ENCODE assay signal across 26 mouse cellular contexts in the genomic region with DNA sequence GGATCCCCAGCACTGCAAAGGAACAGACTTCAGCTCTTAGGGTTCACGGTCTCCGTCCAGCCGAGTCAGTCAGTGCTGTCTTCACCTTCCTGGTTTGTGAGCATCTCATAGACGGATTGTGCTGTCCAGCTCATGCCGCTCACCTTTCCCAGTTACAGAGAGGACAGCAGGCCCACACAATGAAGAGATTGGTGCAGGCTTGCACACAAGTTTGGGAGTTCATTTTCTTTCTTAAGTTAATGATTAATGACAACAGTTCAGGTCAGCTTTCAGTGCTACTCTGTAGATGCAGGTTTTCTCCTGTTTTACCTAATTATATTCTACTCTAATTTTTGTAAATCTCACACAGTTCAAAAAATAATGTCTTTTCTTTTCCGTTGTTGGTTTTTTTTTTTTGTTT. TPM values are rescaled to one million over a fixed set of nuclear protein-coding genes. Genes with fewer than 3 reads are reported as not detected.
DNase-seq lines count a peak whose midpoint lies in the region; ATAC-seq and TF ChIP-seq lines count a peak whose summit lies in the region.
"Had no signal": no experiment of that assay in that cellular context is flagged by ENCODE, and none has a peak within 500 bp of the region (broad histone marks: within the 10 kb centered on the region; RNA-seq: fewer than 3 reads in every experiment).

No protein-coding gene starts in this region.

- TF ChIP-seq CTCF in liver, adult 2 months (IDR thresholded peaks at IDR 0.05; ENCODE audit: low read depth, low read length): no peak

- DNase-seq in liver, adult 2 months (ENCODE audit: extremely low read depth, low read depth, low spot score): peak; percentile 80
- DNase-seq in liver: no peak
- DNase-seq in kidney, postnatal 14 days: peak; percentile 24
- DNase-seq in liver, embryonic 13.5 days: no peak
- DNase-seq in yolk sac, embryonic 10.5 days (ENCODE audit: low spot score): peak; percentile 34
- no peak for DNase-seq in embryo, embryonic 10.5 days (ENCODE audit: low spot score)
- DNase-seq in urinary bladder, postnatal 25 days (ENCODE audit: low spot score): no peak
- DNase-seq: adrenal gland, adult 8-10 months; B cell, adult 2 months; cerebellum, adult 18-20 months; cerebellum, postnatal 14 days; lung, embryonic 14.5 days; lung, postnatal 36 days; midbrain, embryonic 14.5 days; right cerebral cortex, adult 18-20 months; thymus, adult 2 months; thymus, postnatal 4 days had no signal

- H3K27ac ChIP-seq in liver, adult 2 months (replicated peaks; ENCODE audit: insufficient read depth, low read depth, low read length): no peak overlapping the region
- H3K27ac ChIP-seq in liver, embryonic 13.5 days: no peak overlapping the region; the same call in 1 of the 2 replicates
- no peak overlapping the region for H3K27ac ChIP-seq in midbrain, embryonic 15.5 days
- H3K27ac ChIP-seq: embryonic facial prominence, embryonic 12.5 days; hindbrain, embryonic 15.5 days; layer of hippocampus, adult 2 months; limb, embryonic 12.5 days; neural tube, embryonic 12.5 days had no signal

- H3K4me3 ChIP-seq in liver, adult 2 months (ENCODE audit: insufficient read depth, low read depth, low read length): no peak overlapping the region
- no peak overlapping the region for H3K4me3 ChIP-seq in liver, embryonic 13.5 days (replicated peaks)
- H3K4me3 ChIP-seq in midbrain, embryonic 15.5 days: no peak overlapping the region
- H3K4me3 ChIP-seq: embryonic facial prominence, embryonic 12.5 days; hindbrain, embryonic 15.5 days; layer of hippocampus, adult 2 months; limb, embryonic 12.5 days; megakaryocyte, embryonic 14.5 days; neural tube, embryonic 12.5 days had no signal

- no peaks in the 10 kb centered on the region for H3K27me3 ChIP-seq in liver, adult 2 months (ENCODE audit: control insufficient read depth, insufficient read depth, low read length)
- H3K27me3 ChIP-seq in liver, embryonic 13.5 days: no peaks in the 10 kb centered on the region
- no peaks in the 10 kb centered on the region for H3K27me3 ChIP-seq in midbrain, embryonic 15.5 days (replicated peaks)
- H3K27me3 ChIP-seq: CH12.LX; embryonic facial prominence, embryonic 12.5 days; hindbrain, embryonic 15.5 days; limb, embryonic 12.5 days; megakaryocyte, embryonic 14.5 days; neural tube, embryonic 12.5 days had no signal

- peaks cover 45% of the 10 kb centered on the region for H3K36me3 ChIP-seq in liver, adult 2 months (ENCODE audit: control insufficient read depth, insufficient read depth, low read length)
- peaks cover 70% of the 10 kb centered on the region for H3K36me3 ChIP-seq in liver, embryonic 13.5 days
- peaks cover 40% of the 10 kb centered on the region for H3K36me3 ChIP-seq in midbrain, embryonic 15.5 days (replicated peaks)

- H3K4me2 ChIP-seq in liver, embryonic 13.5 days: no peak overlapping the region
- no peak overlapping the region for H3K4me2 ChIP-seq in midbrain, embryonic 15.5 days
- H3K4me2 ChIP-seq: embryonic facial prominence, embryonic 12.5 days; heart, embryonic 11.5 days; hindbrain, embryonic 15.5 days; limb, embryonic 12.5 days; lung, embryonic 14.5 days; neural tube, embryonic 12.5 days had no signal

- TF ChIP-seq POLR2A in liver, adult 2 months (IDR thresholded peaks at IDR 0.05; ENCODE audit: extremely low read depth, insufficient read depth, low read length): no peak

- WGBS in liver, adult 2 months: 28% methylated on average over 6 of the region's 6 CpGs
- WGBS in liver, embryonic 13.5 days (ENCODE audit: insufficient replicate concordance): 80% methylated on average over 6 of the region's 6 CpGs
- WGBS in midbrain, embryonic 15.5 days: 92% methylated on average over 6 of the region's 6 CpGs

- peaks cover 17% of the 10 kb centered on the region for H3K79me2 ChIP-seq in liver, adult 2 months (ENCODE audit: control insufficient read depth, insufficient read depth, low read length)

- no peaks in the 10 kb centered on the region for H3K9me3 ChIP-seq in liver, embryonic 13.5 days (replicated peaks)
- H3K9me3 ChIP-seq in midbrain, embryonic 15.5 days: no peaks in the 10 kb centered on the region
- H3K9me3 ChIP-seq: embryonic facial prominence, embryonic 12.5 days; hindbrain, embryonic 15.5 days; limb, embryonic 12.5 days; megakaryocyte, embryonic 14.5 days; neural tube, embryonic 12.5 days had no signal

- no peak overlapping the region for H3K9ac ChIP-seq in liver, adult 2 months (ENCODE audit: low read depth, low read length)
- H3K9ac ChIP-seq in liver, embryonic 13.5 days: no peak overlapping the region
- no peak overlapping the region for H3K9ac ChIP-seq in midbrain, embryonic 15.5 days
- H3K9ac ChIP-seq: embryonic facial prominence, embryonic 12.5 days; hindbrain, embryonic 15.5 days; limb, embryonic 12.5 days; lung, embryonic 14.5 days; neural tube, embryonic 12.5 days had no signal

- H3K4me1 ChIP-seq in liver, adult 2 months (ENCODE audit: control insufficient read depth, insufficient read depth, low read length): peaks cover 11% of the 10 kb centered on the region; the same call in 1 of the 2 replicates
- H3K4me1 ChIP-seq in liver, embryonic 13.5 days (replicated peaks): peaks cover 17% of the 10 kb centered on the region
- H3K4me1 ChIP-seq in midbrain, embryonic 15.5 days: peaks cover 10% of the 10 kb centered on the region

- peak; percentile 29; the same call in 1 of the 2 replicates for ATAC-seq in liver, embryonic 13.5 days (ENCODE audit: low read depth)
- ATAC-seq in midbrain, embryonic 15.5 days (replicated peaks): no peak

RNA-seq across cellular contexts. Expression of gene Eprs, which starts 7.1 kb away (rescaled TPM):
- 88.9 and 100 TPM in 2 replicates for total RNA-seq in liver, adult 2 months (2014; rRNA removed)
- polyA plus RNA-seq in liver, adult 2 months (2012; rRNA removed): 10.8 and 11.2 TPM in 2 replicates
- polyA plus RNA-seq in liver, embryonic 13.5 days (2015; fragmentation: Nextera tagmentation; extraction: Ambion mirVana): 113 and 130 TPM in 2 replicates
- 129 and 137 TPM in 2 replicates for polyA plus RNA-seq in midbrain, embryonic 15.5 days (2015; fragmentation: Nextera tagmentation; extraction: Ambion mirVana)

RNA-seq across cellular contexts. Expression of gene Bpnt1, which starts 38.0 kb away (rescaled TPM):
- 80.5 and 81.5 TPM in 2 replicates for total RNA-seq in liver, adult 2 months (2014; rRNA removed)
- 86.5 and 99.0 TPM in 2 replicates for polyA plus RNA-seq in liver, adult 2 months (2012; rRNA removed)
- polyA plus RNA-seq in liver, embryonic 13.5 days (2015; fragmentation: Nextera tagmentation; extraction: Ambion mirVana): 14.4 and 16.5 TPM in 2 replicates
- polyA plus RNA-seq in midbrain, embryonic 15.5 days (2015; fragmentation: Nextera tagmentation; extraction: Ambion mirVana): 46.2 and 48.0 TPM in 2 replicates

RNA-seq across cellular contexts. Expression of gene Iars2, which starts 40.8 kb away (rescaled TPM):
- 25.8 and 33.2 TPM in 2 replicates for total RNA-seq in liver, adult 2 months (2014; rRNA removed)
- 20.1 and 20.8 TPM in 2 replicates for polyA plus RNA-seq in liver, adult 2 months (2012; rRNA removed)
- polyA plus RNA-seq in liver, embryonic 13.5 days (2015; fragmentation: Nextera tagmentation; extraction: Ambion mirVana): 21.3 and 25.9 TPM in 2 replicates
- 18.3 and 20.2 TPM in 2 replicates for polyA plus RNA-seq in midbrain, embryonic 15.5 days (2015; fragmentation: Nextera tagmentation; extraction: Ambion mirVana)

Comparison
In these comparisons a context has a peak if more than half of its experiments do, and no peak if none do; other contexts are left out.
1. DNase-seq: peak in liver, adult 2 months (single experiment), kidney, postnatal 14 days (single experiment) and yolk sac, embryonic 10.5 days (single experiment); none in liver (single experiment), liver, embryonic 13.5 days (single experiment), embryo, embryonic 10.5 days (single experiment) and urinary bladder, postnatal 25 days (single experiment).